In the genomic region with DNA sequence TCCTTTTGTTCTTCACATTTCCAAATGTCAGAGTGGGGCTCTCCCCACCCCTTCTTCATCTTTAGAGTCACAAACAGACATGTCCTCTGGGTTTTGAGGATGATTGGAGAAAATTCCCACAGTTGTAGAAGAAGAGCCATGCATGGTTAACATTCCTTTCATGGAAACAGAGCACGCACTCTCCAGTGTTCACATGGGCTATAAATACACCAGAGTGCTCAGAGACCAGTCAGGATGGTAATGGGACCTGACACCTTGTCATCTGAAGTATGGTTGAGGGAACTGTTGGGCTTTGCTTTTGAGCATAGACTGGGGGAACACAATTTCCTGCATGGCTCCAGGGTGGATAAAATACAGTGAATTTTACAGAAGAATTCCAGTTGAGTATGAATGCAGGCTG, we compare ENCODE assay signal across 31 mouse cellular contexts. TPM values are rescaled to one million over a fixed set of nuclear protein-coding genes. Genes with fewer than 3 reads are reported as not detected.
A peak's percentile ranks its signal among the peaks of the same experiment; 100 is the strongest.
DNase-seq lines count a peak whose midpoint lies in the region; ATAC-seq and TF ChIP-seq lines count a peak whose summit lies in the region.
"Had no signal": no experiment of that assay in that cellular context is flagged by ENCODE, and none has a peak within 500 bp of the region (broad histone marks: within the 10 kb centered on the region; RNA-seq: fewer than 3 reads in every experiment).

No protein-coding gene starts in this region.

- no peaks in the 10 kb centered on the region for H3K27me3 ChIP-seq in heart, embryonic 10.5 days (ENCODE audit: insufficient read depth, poor library complexity, severe bottlenecking)
- H3K27me3 ChIP-seq in heart, adult 2 months (ENCODE audit: control insufficient read depth, insufficient read depth, low read length), result no peaks in the 10 kb centered on the region
- no peaks in the 10 kb centered on the region for H3K27me3 ChIP-seq in heart, embryonic 15.5 days
- H3K27me3 ChIP-seq: forebrain, embryonic 12.5 days; kidney, embryonic 15.5 days; midbrain, embryonic 15.5 days; Patski had no signal

- peaks cover 21% of the 10 kb centered on the region for H3K4me1 ChIP-seq in heart, embryonic 10.5 days
- H3K4me1 ChIP-seq in heart, adult 2 months (ENCODE audit: control insufficient read depth, insufficient read depth, low read length), result no peaks in the 10 kb centered on the region; the same call in 1 of the 2 replicates
- H3K4me1 ChIP-seq in heart, embryonic 15.5 days (replicated peaks), result peaks cover 19% of the 10 kb centered on the region

- TF ChIP-seq POLR2A in heart, adult 2 months (IDR thresholded peaks at IDR 0.05; ENCODE audit: insufficient read depth, low read depth, low read length), result no peak

- TF ChIP-seq EP300 in heart, adult 2 months (IDR thresholded peaks at IDR 0.05; ENCODE audit: insufficient read depth, low read depth, low read length), result no peak

- H3K79me2 ChIP-seq in heart, adult 2 months (replicated peaks; ENCODE audit: control insufficient read depth, insufficient read depth, low read length), result no peaks in the 10 kb centered on the region

- H3K4me3 ChIP-seq in heart, embryonic 10.5 days, result no peak overlapping the region
- H3K4me3 ChIP-seq in heart, adult 2 months, result no peak overlapping the region
- no peak overlapping the region for H3K4me3 ChIP-seq in heart, embryonic 15.5 days
- H3K4me3 ChIP-seq: erythroblast, embryonic 14.5 days; forebrain, embryonic 12.5 days; kidney, embryonic 15.5 days; midbrain, embryonic 10.5 days; midbrain, embryonic 15.5 days had no signal

- TF ChIP-seq CTCF in heart, adult 2 months (IDR thresholded peaks at IDR 0.05), result no peak

- intact Hi-C loops in heart, adult 2 months (cut with DNase I), result no loop called here
- intact Hi-C loops in heart, postnatal 14 days (cut with DNase I), result no loop called here

- peak overlapping the region; percentile 82 for H3K27ac ChIP-seq in heart, embryonic 10.5 days
- no peak overlapping the region for H3K27ac ChIP-seq in heart, adult 2 months
- H3K27ac ChIP-seq in heart, embryonic 15.5 days, result peak overlapping the region; percentile 87
- H3K27ac ChIP-seq: forebrain, embryonic 12.5 days; kidney, embryonic 15.5 days; liver, embryonic 14.5 days; midbrain, embryonic 10.5 days; midbrain, embryonic 15.5 days had no signal

- peak; percentile 74; the same call in 1 of the 2 replicates for ATAC-seq in heart, embryonic 15.5 days (replicated peaks; ENCODE audit: insufficient number of reproducible peaks, insufficient read depth, low FRiP score, low read depth)
- no peak for ATAC-seq in megakaryocyte, adult 5-6 weeks (ENCODE audit: poor library complexity, severe bottlenecking)
- ATAC-seq: forebrain, postnatal 0 days; hindbrain, embryonic 16.5 days; midbrain, embryonic 15.5 days; Patski had no signal

- 44% methylated on average over 1 of the region's 1 CpGs for WGBS in heart, embryonic 10.5 days
- 43% methylated on average over 1 of the region's 1 CpGs for WGBS in heart, adult 2 months
- WGBS in heart, embryonic 15.5 days, result 39% methylated on average over 1 of the region's 1 CpGs

- H3K4me2 ChIP-seq in heart, embryonic 15.5 days, result no peak overlapping the region
- H3K4me2 ChIP-seq: forebrain, embryonic 12.5 days; kidney, embryonic 15.5 days; midbrain, embryonic 15.5 days had no signal

- H3K9ac ChIP-seq in heart, adult 2 months (ENCODE audit: low read depth, low read length), result no peak overlapping the region
- H3K9ac ChIP-seq in heart, embryonic 15.5 days, result no peak overlapping the region
- H3K9ac ChIP-seq: forebrain, embryonic 12.5 days; forebrain, postnatal 0 days; kidney, embryonic 15.5 days; liver, embryonic 14.5 days; midbrain, embryonic 15.5 days had no signal

- peaks cover 25% of the 10 kb centered on the region for H3K36me3 ChIP-seq in heart, embryonic 10.5 days
- peaks cover 4% of the 10 kb centered on the region for H3K36me3 ChIP-seq in heart, adult 2 months (ENCODE audit: control insufficient read depth, insufficient read depth, low read length)
- peaks cover 17% of the 10 kb centered on the region for H3K36me3 ChIP-seq in heart, embryonic 15.5 days

- no peaks in the 10 kb centered on the region for H3K9me3 ChIP-seq in heart, embryonic 10.5 days
- no peaks in the 10 kb centered on the region for H3K9me3 ChIP-seq in heart, embryonic 15.5 days (replicated peaks)
- H3K9me3 ChIP-seq: forebrain, embryonic 12.5 days; G1E; kidney, embryonic 15.5 days; midbrain, embryonic 10.5 days; midbrain, embryonic 15.5 days had no signal

- no peak for DNase-seq in heart, embryonic 10.5 days (ENCODE audit: low spot score)
- DNase-seq in heart, adult 2 months, result no peak
- no peak for DNase-seq in heart, postnatal 14 days
- DNase-seq in retina, postnatal 1 day, result peak; percentile 62
- no peak for DNase-seq in retina, embryonic 14.5 days (ENCODE audit: low spot score)
- peak; percentile 10 for DNase-seq in heart, postnatal 4 days
- DNase-seq: adrenal gland, postnatal 10 days; cerebellum, adult 8-10 months; cerebellum, postnatal 25 days; forebrain, postnatal 0 days; gastrocnemius, postnatal 10 days; kidney, adult 18-20 months; kidney, postnatal 25 days; liver; lung, postnatal 10 days; right cerebral cortex, postnatal 4 days; thymus, postnatal 14 days had no signal

RNA-seq across cellular contexts. Expression of gene Stx8, which starts 6.6 kb away (rescaled TPM):
- polyA plus RNA-seq in heart, embryonic 10.5 days (2016; fragmentation: Nextera tagmentation; extraction: Ambion mirVana), result 53.3 and 57.1 TPM in 2 replicates
- total RNA-seq in heart, adult 2 months (2021), result 10 to 100 TPM; 22.6 to 29.1 TPM
- 6.7 and 10.2 TPM in 2 replicates for polyA plus RNA-seq in heart, adult 2 months (2012; rRNA removed)
- 45.4 and 61.7 TPM in 2 replicates for polyA plus RNA-seq in heart, embryonic 15.5 days (2015; fragmentation: Nextera tagmentation; extraction: Ambion mirVana)
- 10 to 100 TPM; 26.5 to 27.8 TPM for total RNA-seq in heart, postnatal 14 days (2021)
- total RNA-seq in heart, postnatal 4 days (2021), result 10 to 100 TPM; 34.7 to 35.8 TPM
- total RNA-seq in megakaryocyte, adult 5-6 weeks (2015), result 46.9 and 58.9 TPM in 2 replicates
- total RNA-seq in megakaryocyte, adult 5-6 weeks (2017), result 21.5 and 23.3 TPM in 2 replicates

RNA-seq across cellular contexts. Expression of gene Cfap52, which starts 7.2 kb away (rescaled TPM):
- 0.35 and 0.48 TPM in 2 replicates for polyA plus RNA-seq in heart, embryonic 10.5 days (2016; fragmentation: Nextera tagmentation; extraction: Ambion mirVana)
- not detected for total RNA-seq in heart, adult 2 months (2021)
- polyA plus RNA-seq in heart, adult 2 months (2012; rRNA removed), result 0.12 and 0.64 TPM in 2 replicates
- polyA plus RNA-seq in heart, embryonic 15.5 days (2015; fragmentation: Nextera tagmentation; extraction: Ambion mirVana), result 0.28 and 0.42 TPM in 2 replicates
- total RNA-seq in heart, postnatal 14 days (2021), result under 1 TPM; 0.27 to 0.41 TPM
- total RNA-seq in heart, postnatal 4 days (2021), result under 1 TPM in 1 of 2 experiments, not detected in 1; 0.14 TPM
- not detected in 2 replicates for total RNA-seq in megakaryocyte, adult 5-6 weeks (2015)
- total RNA-seq in megakaryocyte, adult 5-6 weeks (2017), result not detected in 2 replicates
- total RNA-seq: G1E; neutrophil, adult 5-6 weeks had no signal
- polyA plus RNA-seq: embryonic facial prominence, embryonic 11.5 days; erythroblast, embryonic 14.5 days; G1E; spleen, adult 2 months had no signal

RNA-seq across cellular contexts. Expression of gene Usp43, which starts 50.7 kb away (rescaled TPM):
- polyA plus RNA-seq in heart, embryonic 10.5 days (2016; fragmentation: Nextera tagmentation; extraction: Ambion mirVana), result 0.24 and 0.36 TPM in 2 replicates
- total RNA-seq in heart, adult 2 months (2021), result 1 to 10 TPM; 1.6 to 1.7 TPM
- polyA plus RNA-seq in heart, adult 2 months (2012; rRNA removed), result 1.1 and 1.4 TPM in 2 replicates
- polyA plus RNA-seq in heart, embryonic 15.5 days (2015; fragmentation: Nextera tagmentation; extraction: Ambion mirVana), result 0.86 and 0.95 TPM in 2 replicates
- 1 to 10 TPM; 3.3 to 3.4 TPM for total RNA-seq in heart, postnatal 14 days (2021)
- total RNA-seq in heart, postnatal 4 days (2021), result 1 to 10 TPM; 4.6 to 6.1 TPM
- total RNA-seq in megakaryocyte, adult 5-6 weeks (2015), result not detected in 2 replicates
- total RNA-seq in megakaryocyte, adult 5-6 weeks (2017), result not detected in 2 replicates
- total RNA-seq: neutrophil, adult 5-6 weeks had no signal
- polyA plus RNA-seq: erythroblast, embryonic 14.5 days; G1E had no signal

Comparison
In these comparisons a context has a peak if more than half of its experiments do, and no peak if none do; other contexts are left out.
1. DNase-seq: peak in retina, postnatal 1 day (single experiment) and heart, postnatal 4 days (single experiment); none in heart, embryonic 10.5 days (single experiment), heart, adult 2 months (0 of 2), heart, postnatal 14 days (0 of 2) and retina, embryonic 14.5 days (single experiment).